In genomic region chr10:75834250-75834649, GRCm38 (mm10) we compare ENCODE assay signal across 8 mouse cellular contexts. TPM values are rescaled to one million over a fixed set of nuclear protein-coding genes. Genes with fewer than 3 reads are reported as not detected.
DNase-seq lines count a peak whose midpoint lies in the region; ATAC-seq and TF ChIP-seq lines count a peak whose summit lies in the region.

No protein-coding gene starts in this region.

- in situ Hi-C loops in CH12.LX (cut with MboI; ENCODE audit: low pct_ligation_motif_present, low pct_unique_long_range_greater_than_20kb, low sequenced_read_pairs), result loop anchor here (10.0 kb wide), 1 partner anchor 249 kb away; the partner anchor contains the start of gene Ggt5

- no peak for ATAC-seq in forebrain, embryonic 11.5 days (replicated peaks; ENCODE audit: low FRiP score)
- ATAC-seq in megakaryocyte-erythroid progenitor cell, adult 5-6 weeks (replicated peaks; ENCODE audit: low FRiP score, low TSS enrichment, poor library complexity, severe bottlenecking), result peak; percentile 52

- no peak for TF ChIP-seq EP300 in CH12.LX (IDR thresholded peaks at IDR 0.05; ENCODE audit: low read length)

- H3K9ac ChIP-seq in CH12.LX (ENCODE audit: insufficient read depth, low read depth), result peak overlapping the region; percentile 83
- H3K9ac ChIP-seq in forebrain, embryonic 11.5 days (ENCODE audit: low read length), result peak overlapping the region; percentile 48; the same call in 1 of the 2 replicates

- dilution Hi-C loops in CH12.LX (cut with MboI; ENCODE audit: extremely low pct_ligation_motif_present, extremely low pct_unique_long_range_greater_than_20kb, low sequenced_read_pairs), result no loop called here

- intact Hi-C loops in heart, postnatal 14 days (cut with DNase I), result loop anchor here (5.0 kb wide), 2 partner anchors 62 to 92 kb away; partner anchors contain the start of gene Ddt

- H3K4me1 ChIP-seq in CH12.LX (ENCODE audit: control insufficient read depth in 1 of 2, insufficient read depth in 2 of 2), result peaks cover 3 to 39% of the 10 kb centered on the region in 2 experiments; a peak in 2 of 4 replicates
- peaks cover 4% of the 10 kb centered on the region for H3K4me1 ChIP-seq in forebrain, embryonic 11.5 days (replicated peaks; ENCODE audit: control insufficient read depth, insufficient read depth, low read length)
- H3K4me1 ChIP-seq in spleen, adult 2 months (ENCODE audit: control insufficient read depth, insufficient read depth, insufficient read length), result peaks cover 13% of the 10 kb centered on the region; the same call in 1 of the 2 replicates

- peak overlapping the region; percentile 61 to 79 (median 73) for H3K4me3 ChIP-seq in CH12.LX (replicated peaks in 1 of 3; ENCODE audit: low read depth in 2 of 3, low read length in 2 of 3, poor library complexity in 1 of 3)
- H3K4me3 ChIP-seq in forebrain, embryonic 11.5 days (ENCODE audit: low read depth, low read length), result peak overlapping the region; percentile 31
- H3K4me3 ChIP-seq in spleen, adult 2 months (ENCODE audit: extremely low read depth, insufficient read depth, insufficient read length), result peak overlapping the region; percentile 61

- no peaks in the 10 kb centered on the region for H3K9me3 ChIP-seq in CH12.LX (replicated peaks; ENCODE audit: low read length)
- no peaks in the 10 kb centered on the region for H3K9me3 ChIP-seq in forebrain, embryonic 11.5 days (ENCODE audit: control insufficient read depth, low read length)

- no peak for TF ChIP-seq RAD21 in CH12.LX (IDR thresholded peaks at IDR 0.05; ENCODE audit: low read depth, low read length)

- no peaks in the 10 kb centered on the region for H3K79me2 ChIP-seq in CH12.LX (replicated peaks; ENCODE audit: control insufficient read depth, extremely low read depth, insufficient read depth, poor library complexity, severe bottlenecking)

- no peaks in the 10 kb centered on the region for H3K27me3 ChIP-seq in CH12.LX (replicated peaks)
- peaks cover 14% of the 10 kb centered on the region; the same call in 1 of the 2 replicates for H3K27me3 ChIP-seq in forebrain, embryonic 11.5 days (ENCODE audit: control insufficient read depth, insufficient read depth, low read length)
- no peaks in the 10 kb centered on the region for H3K27me3 ChIP-seq in spleen, adult 2 months (ENCODE audit: control insufficient read depth, insufficient read depth, low read length)

- 2% methylated on average over 21 of the region's 21 CpGs for WGBS in forebrain, embryonic 11.5 days
- 4% methylated on average over 21 of the region's 21 CpGs for WGBS in large intestine, adult 2 months
- WGBS in spleen, adult 2 months, result 3% methylated on average over 21 of the region's 21 CpGs

- DNase-seq in CH12.LX (ENCODE audit: extremely low read depth), result peak; percentile 89
- DNase-seq in brain, embryonic 14.5 days (ENCODE audit: low read depth), result peak; percentile 69
- DNase-seq in forebrain, embryonic 11.5 days (ENCODE audit: low spot score), result peak; percentile 82
- peak; percentile 73 to 83 for DNase-seq in heart, postnatal 14 days
- DNase-seq in large intestine, adult 2 months (ENCODE audit: low read depth, low spot score), result peak; percentile 82
- DNase-seq in spleen, adult 2 months (ENCODE audit: low read depth in 1 of 2, low spot score in 2 of 2), result peak; percentile 37 to 66
- DNase-seq in frontal cortex, postnatal 25 days (ENCODE audit: low spot score in 2 of 2), result no peak

- peaks cover 0 to 2% of the 10 kb centered on the region in 2 experiments for H3K36me3 ChIP-seq in CH12.LX (replicated peaks in 1 of 2; ENCODE audit: control insufficient read depth in 1 of 2, insufficient read depth in 1 of 2, low read length in 1 of 2)
- H3K36me3 ChIP-seq in forebrain, embryonic 11.5 days (ENCODE audit: control insufficient read depth, insufficient read depth, low read length), result no peaks in the 10 kb centered on the region
- no peaks in the 10 kb centered on the region for H3K36me3 ChIP-seq in spleen, adult 2 months (ENCODE audit: control insufficient read depth, insufficient read depth, low read length)

- TF ChIP-seq CTCF in CH12.LX (conservative IDR thresholded peaks at IDR 0.05 in 1 of 2, IDR thresholded peaks at IDR 0.05 in 1 of 2; ENCODE audit: low read depth in 2 of 2, low read length in 2 of 2), result no peak
- no peak for TF ChIP-seq CTCF in brain, embryonic 14.5 days (IDR thresholded peaks at IDR 0.05; ENCODE audit: borderline replicate concordance, extremely low read depth, insufficient read depth, insufficient read length)
- TF ChIP-seq CTCF in spleen, adult 2 months (IDR thresholded peaks at IDR 0.05; ENCODE audit: extremely low read depth, insufficient read depth, insufficient read length, insufficient replicate concordance), result no peak

- H3K27ac ChIP-seq in CH12.LX (ENCODE audit: insufficient read depth, low read depth), result peak overlapping the region; percentile 92
- no peak overlapping the region for H3K27ac ChIP-seq in forebrain, embryonic 11.5 days (ENCODE audit: low read depth, low read length)
- H3K27ac ChIP-seq in spleen, adult 2 months (ENCODE audit: insufficient read depth, low read length), result peak overlapping the region; percentile 73

- H3K4me2 ChIP-seq in CH12.LX (ENCODE audit: insufficient read depth, low read depth, poor library complexity, severe bottlenecking), result peak overlapping the region; percentile 88
- peak overlapping the region; percentile 57 for H3K4me2 ChIP-seq in forebrain, embryonic 11.5 days (ENCODE audit: low read depth, low read length, severe bottlenecking)

- peak; percentile 75 for TF ChIP-seq POLR2A in CH12.LX (IDR thresholded peaks at IDR 0.05; ENCODE audit: low read depth, low read length)
- no peak for TF ChIP-seq POLR2A in brain, embryonic 14.5 days (IDR thresholded peaks at IDR 0.05; ENCODE audit: borderline replicate concordance, extremely low read depth, insufficient read depth, insufficient read length, poor library complexity, severe bottlenecking)
- TF ChIP-seq POLR2A in spleen, adult 2 months (IDR thresholded peaks at IDR 0.05; ENCODE audit: low read depth, low read length), result no peak; the same call in 1 of the 2 replicates

RNA-seq across cellular contexts. Expression of gene Gstt2, which starts 3.0 kb away (rescaled TPM):
- total RNA-seq in CH12.LX (2012; rRNA removed) (126 and 201 TPM in 2 replicates), CH12.LX (2014; rRNA removed) (192 and 197 TPM in 2 replicates)
- polyA plus RNA-seq in CH12.LX (2012; ENCODE audit: insufficient read length, low read depth), result 253 and 304 TPM in 2 replicates
- 7.7 and 9.2 TPM in 2 replicates for polyA plus RNA-seq in brain, embryonic 14.5 days (2012; rRNA removed)
- polyA plus RNA-seq in forebrain, embryonic 11.5 days (2014; fragmentation: Nextera tagmentation; extraction: Ambion mirVana), result 6.9 and 8.8 TPM in 2 replicates
- 10 to 100 TPM in 1 of 2 experiments, 1 to 10 TPM in 1; 9.4 to 12.1 TPM for total RNA-seq in heart, postnatal 14 days (2021)
- polyA plus RNA-seq in large intestine, adult 2 months (2012; rRNA removed), result 115 and 146 TPM in 2 replicates
- total RNA-seq in megakaryocyte-erythroid progenitor cell, adult 5-6 weeks (2014; fragmentation: Nextera tagmentation), result 9.3 and 15.1 TPM in 2 replicates
- total RNA-seq in megakaryocyte-erythroid progenitor cell, adult 5-6 weeks (2017), result 10.0 and 24.9 TPM in 2 replicates
- polyA plus RNA-seq in spleen, adult 2 months (2012; rRNA removed), result 73.4 and 102 TPM in 2 replicates

RNA-seq across cellular contexts. Expression of gene Gstt4, which starts 11.9 kb away (rescaled TPM):
- total RNA-seq in CH12.LX (2012; rRNA removed), result 0.17 and 0.21 TPM in 2 replicates
- 0.42 and 0.45 TPM in 2 replicates for total RNA-seq in CH12.LX (2014; rRNA removed)
- polyA plus RNA-seq in CH12.LX (2012; ENCODE audit: insufficient read length, low read depth), result 0.80 and 0.94 TPM in 2 replicates
- not detected in 2 replicates for polyA plus RNA-seq in brain, embryonic 14.5 days (2012; rRNA removed)
- not detected in 2 replicates for polyA plus RNA-seq in forebrain, embryonic 11.5 days (2014; fragmentation: Nextera tagmentation; extraction: Ambion mirVana)
- total RNA-seq in heart, postnatal 14 days (2021), result not detected
- not detected in 2 replicates for polyA plus RNA-seq in large intestine, adult 2 months (2012; rRNA removed)
- not detected in 2 replicates for total RNA-seq in megakaryocyte-erythroid progenitor cell, adult 5-6 weeks (2014; fragmentation: Nextera tagmentation)
- total RNA-seq in megakaryocyte-erythroid progenitor cell, adult 5-6 weeks (2017), result 0.65 TPM in 1 of 2 replicates, not detected in the other
- not detected in 2 replicates for polyA plus RNA-seq in spleen, adult 2 months (2012; rRNA removed)

RNA-seq across cellular contexts. Expression of gene Mif, which starts 25.8 kb away (rescaled TPM):
- total RNA-seq in CH12.LX (2012; rRNA removed) (1,561 and 2,151 TPM in 2 replicates), CH12.LX (2014; rRNA removed) (1,037 and 1,217 TPM in 2 replicates)
- polyA plus RNA-seq in CH12.LX (2012; ENCODE audit: insufficient read length, low read depth), result 1,853 and 2,072 TPM in 2 replicates
- 1,693 and 2,722 TPM in 2 replicates for polyA plus RNA-seq in brain, embryonic 14.5 days (2012; rRNA removed)
- polyA plus RNA-seq in forebrain, embryonic 11.5 days (2014; fragmentation: Nextera tagmentation; extraction: Ambion mirVana), result 2,277 and 2,481 TPM in 2 replicates
- 100 to 1,000 TPM; 215 to 220 TPM for total RNA-seq in heart, postnatal 14 days (2021)
- 739 and 807 TPM in 2 replicates for polyA plus RNA-seq in large intestine, adult 2 months (2012; rRNA removed)
- 591 and 602 TPM in 2 replicates for total RNA-seq in megakaryocyte-erythroid progenitor cell, adult 5-6 weeks (2014; fragmentation: Nextera tagmentation)
- 419 and 579 TPM in 2 replicates for total RNA-seq in megakaryocyte-erythroid progenitor cell, adult 5-6 weeks (2017)
- polyA plus RNA-seq in spleen, adult 2 months (2012; rRNA removed), result 677 and 1,174 TPM in 2 replicates

RNA-seq across cellular contexts. Expression of gene Gstt1, which starts 35.9 kb away (rescaled TPM):
- total RNA-seq in CH12.LX (2012; rRNA removed), result 50.9 and 58.1 TPM in 2 replicates
- total RNA-seq in CH12.LX (2014; rRNA removed), result 2.4 and 2.9 TPM in 2 replicates
- polyA plus RNA-seq in CH12.LX (2012; ENCODE audit: insufficient read length, low read depth), result 4.5 and 6.2 TPM in 2 replicates
- 11.5 and 13.4 TPM in 2 replicates for polyA plus RNA-seq in brain, embryonic 14.5 days (2012; rRNA removed)
- polyA plus RNA-seq in forebrain, embryonic 11.5 days (2014; fragmentation: Nextera tagmentation; extraction: Ambion mirVana), result 4.6 and 5.2 TPM in 2 replicates
- 1 to 10 TPM; 7.0 to 9.1 TPM for total RNA-seq in heart, postnatal 14 days (2021)
- 44.8 and 68.1 TPM in 2 replicates for polyA plus RNA-seq in large intestine, adult 2 months (2012; rRNA removed)
- total RNA-seq in megakaryocyte-erythroid progenitor cell, adult 5-6 weeks (2014; fragmentation: Nextera tagmentation), result 0.49 and 2.5 TPM in 2 replicates
- total RNA-seq in megakaryocyte-erythroid progenitor cell, adult 5-6 weeks (2017), result 1.4 and 2.1 TPM in 2 replicates
- polyA plus RNA-seq in spleen, adult 2 months (2012; rRNA removed), result 25.3 and 28.5 TPM in 2 replicates

RNA-seq across cellular contexts. Expression of gene Gstt3, which starts 53.0 kb away (rescaled TPM):
- total RNA-seq in CH12.LX (2012; rRNA removed) (72.3 and 117 TPM in 2 replicates), CH12.LX (2014; rRNA removed) (109 and 110 TPM in 2 replicates)
- polyA plus RNA-seq in CH12.LX (2012; ENCODE audit: insufficient read length, low read depth), result 144 and 163 TPM in 2 replicates
- polyA plus RNA-seq in brain, embryonic 14.5 days (2012; rRNA removed), result 1.1 TPM in 2 replicates
- polyA plus RNA-seq in forebrain, embryonic 11.5 days (2014; fragmentation: Nextera tagmentation; extraction: Ambion mirVana), result 1.2 and 1.6 TPM in 2 replicates
- 1 to 10 TPM; 1.8 to 4.3 TPM for total RNA-seq in heart, postnatal 14 days (2021)
- 48.6 and 59.5 TPM in 2 replicates for polyA plus RNA-seq in large intestine, adult 2 months (2012; rRNA removed)
- 2.0 and 2.7 TPM in 2 replicates for total RNA-seq in megakaryocyte-erythroid progenitor cell, adult 5-6 weeks (2014; fragmentation: Nextera tagmentation)
- 3.0 TPM in 1 of 2 replicates, not detected in the other for total RNA-seq in megakaryocyte-erythroid progenitor cell, adult 5-6 weeks (2017)
- 4.3 and 4.4 TPM in 2 replicates for polyA plus RNA-seq in spleen, adult 2 months (2012; rRNA removed)

Comparison
In these comparisons a context has a peak if more than half of its experiments do, and no peak if none do; other contexts are left out.
1. DNase-seq: peak in CH12.LX (single experiment), brain, embryonic 14.5 days (single experiment), forebrain, embryonic 11.5 days (single experiment), heart, postnatal 14 days (2 of 2), large intestine, adult 2 months (single experiment) and spleen, adult 2 months (2 of 2); none in frontal cortex, postnatal 25 days (0 of 2).
2. Peak in every context shown above with its lines, with median percentiles within 50 percentile points of each other: H3K4me3 ChIP-seq.